Mouse (Mus musculus): ENCODE measurements around the gene Noto. TPM values are rescaled to one million over a fixed set of nuclear protein-coding genes. Genes with fewer than 3 reads are reported as not detected.
"Not testable (repeated sequence)": the region's sequence is repeated elsewhere in the genome, so short reads cannot be mapped to it uniquely, and the experiment has no call there.

The Noto gene
- polyA plus RNA-seq, 1 experiment from 2014 or later = not detected

- Histone ChIP-seq H3K36me3 (peaks cover 7% of the 10 kb centered on the region), H3K27me3 (replicated peaks) (no peaks in the 10 kb centered on the region), H3K9me3 (no peaks in the 10 kb centered on the region), H3K4me1 (replicated peaks) (no peaks in the 10 kb centered on the region), H3K4me3 (replicated peaks) (no peak overlapping the region), H3K4me2 (replicated peaks) (no peak overlapping the region), H3K9ac (no peak overlapping the region), H3K27ac (no peak overlapping the region)
- no peak for ATAC-seq
- WGBS = 88% methylated on average over 5 of the region's 5 CpGs
These were observed 10.2 kb downstream of the Noto start for GRCm38 (mm10) chr6:85433865-85434264.

DNA sequence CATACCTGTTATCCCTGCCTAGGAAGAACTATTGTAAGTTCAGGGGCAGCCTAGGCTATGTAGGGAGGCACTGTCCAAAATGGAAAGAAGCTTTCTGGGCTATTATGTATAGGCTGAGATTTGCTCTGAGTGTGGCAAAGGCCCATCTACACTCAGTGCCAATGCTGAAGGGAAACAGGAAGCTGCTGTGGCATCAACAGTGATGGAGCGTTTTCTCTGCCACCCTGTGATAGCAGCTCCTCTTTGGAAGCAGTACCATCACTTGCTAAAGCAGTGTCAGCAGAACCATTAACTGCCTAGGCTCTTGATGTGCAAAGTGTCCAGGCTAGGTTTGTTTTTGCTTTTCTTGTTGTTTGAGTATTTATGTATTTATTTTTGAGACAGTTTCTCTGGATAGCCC lies 12.5 kb downstream of the Noto start:
- Histone ChIP-seq H3K4me1 (replicated peaks) (no peaks in the 10 kb centered on the region), H3K4me2 (replicated peaks) (no peak overlapping the region), H3K27ac (no peak overlapping the region), H3K27me3 (replicated peaks) (no peaks in the 10 kb centered on the region), H3K9me3 (no peaks in the 10 kb centered on the region), H3K36me3 (peaks cover 19% of the 10 kb centered on the region), H3K4me3 (replicated peaks) (no peak overlapping the region), H3K9ac (no peak overlapping the region)
- no peak for ATAC-seq
- 81% methylated on average over 1 of the region's 1 CpGs for WGBS

DNA sequence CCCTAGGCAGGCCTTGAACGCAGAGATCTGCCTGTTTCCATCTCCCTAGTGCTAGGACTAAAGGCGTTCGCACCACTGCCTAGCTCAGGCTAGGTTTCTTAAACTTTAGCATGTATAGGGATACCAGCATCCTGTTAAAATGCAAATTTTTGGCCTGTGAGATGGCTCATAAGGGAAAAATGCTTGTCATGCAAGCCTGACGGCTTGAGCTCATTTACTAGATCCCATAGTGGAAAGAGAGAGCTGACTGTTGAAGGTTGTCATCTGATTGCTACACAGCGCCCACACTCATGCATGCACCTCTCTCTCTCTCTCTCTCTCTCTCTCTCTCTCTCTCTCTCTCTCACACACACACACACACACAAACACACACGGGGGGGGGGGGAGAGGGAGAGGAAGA lies 12.9 kb downstream of the Noto start:
- no peak for ATAC-seq
- 82% methylated on average over 6 of the region's 6 CpGs for WGBS
- Histone ChIP-seq H3K27me3 (replicated peaks) (no peaks in the 10 kb centered on the region), H3K36me3 (peaks cover 19% of the 10 kb centered on the region), H3K4me3 (replicated peaks) (no peak overlapping the region), H3K27ac (no peak overlapping the region), H3K9me3 (no peaks in the 10 kb centered on the region), H3K4me2 (replicated peaks) (no peak overlapping the region), H3K4me1 (replicated peaks) (no peaks in the 10 kb centered on the region), H3K9ac (no peak overlapping the region)

- H3K9me3 ChIP-seq = no peaks in the 10 kb centered on the region
- H3K36me3 ChIP-seq = peaks cover 30% of the 10 kb centered on the region
- no peak overlapping the region for H3K4me2 ChIP-seq (replicated peaks)
- no peaks in the 10 kb centered on the region for H3K4me1 ChIP-seq (replicated peaks)
- no peak for ATAC-seq
- H3K9ac ChIP-seq = no peak overlapping the region
- no peak overlapping the region for H3K4me3 ChIP-seq (replicated peaks)
- no peaks in the 10 kb centered on the region for H3K27me3 ChIP-seq (replicated peaks)
- WGBS = 91% methylated on average over 4 of the region's 4 CpGs
- H3K27ac ChIP-seq = no peak overlapping the region
These were observed 17.5 kb downstream of the Noto start for GRCm38 (mm10) chr6:85441142-85441541.

- Histone ChIP-seq H3K9me3 (no peaks in the 10 kb centered on the region), H3K4me1 (replicated peaks) (no peaks in the 10 kb centered on the region), H3K4me3 (replicated peaks) (no peak overlapping the region), H3K27ac (no peak overlapping the region), H3K27me3 (replicated peaks) (no peaks in the 10 kb centered on the region), H3K9ac (no peak overlapping the region), H3K36me3 (peaks cover 25% of the 10 kb centered on the region), H3K4me2 (replicated peaks) (no peak overlapping the region)
- ATAC-seq = peak; percentile 39; the same call in 1 of the 2 replicates
- WGBS = 75% methylated on average over 3 of the region's 3 CpGs
These were observed 20.0 kb downstream of the Noto start for GRCm38 (mm10) chr6:85443488-85444233.

DNA sequence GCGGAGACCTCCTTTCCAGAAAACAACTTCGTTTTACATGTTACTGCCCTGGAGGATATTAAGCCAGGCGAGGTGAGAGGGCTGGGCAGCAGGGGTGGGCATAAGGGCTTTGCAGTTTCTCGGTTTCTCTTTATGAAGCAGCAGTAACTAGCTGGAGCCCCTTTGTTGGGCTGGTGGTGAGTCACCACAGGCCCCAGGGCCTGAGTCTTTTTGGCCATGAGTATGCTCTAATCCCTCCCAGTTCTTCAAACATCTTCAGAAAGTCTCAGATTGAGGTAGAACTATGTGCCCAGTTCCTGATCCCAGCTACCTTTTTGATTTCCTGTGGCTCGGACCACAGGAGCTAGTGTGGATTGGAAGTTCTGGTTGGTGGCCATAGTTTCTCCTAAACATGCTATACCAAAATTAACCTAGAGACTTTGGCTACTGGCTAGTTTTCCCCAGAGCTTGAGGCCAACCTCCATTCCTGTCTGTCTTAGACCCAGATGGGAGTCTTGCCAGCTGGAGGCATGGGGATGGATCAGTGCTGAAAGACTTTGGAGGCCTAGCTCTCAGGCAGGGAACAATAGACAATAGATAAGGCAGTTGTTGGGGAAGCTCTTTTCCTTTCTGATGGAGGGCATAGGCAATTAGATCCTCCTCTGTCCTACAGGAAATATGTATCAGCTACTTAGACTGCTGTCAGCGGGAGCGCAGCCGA lies 20.7 kb downstream of the Noto start:
- Histone ChIP-seq H3K27ac (no peak overlapping the region), H3K4me3 (replicated peaks) (no peak overlapping the region), H3K4me2 (replicated peaks) (no peak overlapping the region), H3K4me1 (replicated peaks) (no peaks in the 10 kb centered on the region), H3K36me3 (peaks cover 21% of the 10 kb centered on the region; the same call in 1 of the 2 replicates), H3K27me3 (replicated peaks) (no peaks in the 10 kb centered on the region), H3K9ac (no peak overlapping the region), H3K9me3 (no peaks in the 10 kb centered on the region)
- 85% methylated on average over 8 of the region's 8 CpGs for WGBS
- ATAC-seq = no peak

DNA sequence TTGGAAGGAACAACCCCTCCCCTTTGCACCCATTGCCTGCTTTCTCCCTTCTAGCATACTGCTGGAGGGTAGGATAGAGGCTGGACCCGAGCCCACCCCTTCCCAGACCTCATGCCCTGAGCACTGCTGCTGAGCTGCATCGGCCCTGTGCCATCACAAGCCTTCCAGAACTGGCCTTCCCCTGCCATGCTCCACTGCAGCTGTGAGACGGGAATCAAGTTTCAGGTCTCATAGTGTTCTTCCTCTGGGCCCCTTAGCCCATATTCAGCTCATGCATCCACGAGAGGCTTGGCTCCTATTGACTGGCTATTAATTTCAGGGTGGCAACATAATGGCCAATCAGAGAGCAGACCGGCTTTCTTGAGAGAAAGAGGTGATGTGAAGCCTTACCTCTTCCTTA lies 21.6 kb downstream of the Noto start:
- Histone ChIP-seq H3K4me3 (replicated peaks) (no peak overlapping the region), H3K9me3 (no peaks in the 10 kb centered on the region), H3K36me3 (peaks cover 17% of the 10 kb centered on the region; the same call in 1 of the 2 replicates), H3K4me1 (replicated peaks) (no peaks in the 10 kb centered on the region), H3K27ac (no peak overlapping the region), H3K4me2 (replicated peaks) (no peak overlapping the region), H3K9ac (no peak overlapping the region), H3K27me3 (replicated peaks) (no peaks in the 10 kb centered on the region)
- WGBS = 85% methylated on average over 5 of the region's 5 CpGs
- no peak for ATAC-seq

- Histone ChIP-seq H3K9me3 (no peaks in the 10 kb centered on the region), H3K4me2 (replicated peaks) (no peak overlapping the region), H3K27me3 (replicated peaks) (no peaks in the 10 kb centered on the region), H3K36me3 (peaks cover 11% of the 10 kb centered on the region; the same call in 1 of the 2 replicates), H3K4me3 (replicated peaks) (no peak overlapping the region), H3K27ac (no peak overlapping the region), H3K4me1 (replicated peaks) (no peaks in the 10 kb centered on the region), H3K9ac (no peak overlapping the region)
- no peak for ATAC-seq
- 83% methylated on average over 6 of the region's 6 CpGs for WGBS
These were observed 23.7 kb downstream of the Noto start for GRCm38 (mm10) chr6:85447351-85447750.

DNA sequence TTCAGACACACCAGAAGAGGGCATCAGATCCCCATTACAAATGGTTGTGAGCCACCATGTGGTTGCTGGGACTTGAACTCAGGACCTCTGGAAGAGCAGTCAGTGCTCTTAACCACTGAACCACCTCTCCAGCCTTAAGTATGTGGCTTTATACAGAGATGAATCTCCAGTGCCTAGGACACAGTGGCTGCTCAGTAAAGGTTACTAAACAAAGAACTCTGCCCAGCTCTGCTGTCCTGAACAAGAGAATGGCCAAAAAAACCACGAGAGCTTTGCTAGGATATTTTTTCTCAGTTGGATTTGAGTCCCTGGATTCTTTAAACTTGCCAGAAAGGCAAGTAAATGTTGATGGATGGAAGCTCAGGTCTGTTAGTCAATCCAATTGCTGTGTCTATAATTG lies 26.5 kb downstream of the Noto start:
- Histone ChIP-seq H3K4me3 (replicated peaks) (peak overlapping the region; percentile 82; the same call in 1 of the 2 replicates), H3K9ac (0 out of 2 replicates have a peak overlapping the region, but pooled peaks have one; percentile 82), H3K4me1 (replicated peaks) (peaks cover 14% of the 10 kb centered on the region), H3K4me2 (replicated peaks) (peak overlapping the region; percentile 98)
- not testable (repeated sequence) for H3K27ac ChIP-seq; H3K9me3 ChIP-seq; ATAC-seq; H3K27me3 ChIP-seq (replicated peaks); H3K36me3 ChIP-seq
- 43% methylated on average over 1 of the region's 1 CpGs for WGBS

GRCm38 (mm10) chr6:85450697-85451663 lies 27.3 kb downstream of the Noto start, which contains the start of gene Cct7:
Gene Cct7, plus strand, starts transcription at chr6:85451514.
- H3K27ac ChIP-seq = peak within 1 kb of the TSS; percentile 94
- ATAC-seq = peak; percentile 96
- H3K4me1 ChIP-seq (replicated peaks) = peaks cover 19% of the 10 kb centered on the region
- peak within 1 kb of the TSS; percentile 98 for H3K4me2 ChIP-seq (replicated peaks)
- H3K27me3 ChIP-seq (replicated peaks) = no peaks in the 10 kb centered on the region
- H3K9ac ChIP-seq = peak within 1 kb of the TSS; percentile 82
- no peaks in the 10 kb centered on the region for H3K9me3 ChIP-seq
- H3K4me3 ChIP-seq (replicated peaks) = peak within 1 kb of the TSS; percentile 82
- 0 out of 2 replicates have a peak, but pooled peaks cover under 1% of the 10 kb centered on the region for H3K36me3 ChIP-seq
- 1% methylated on average over 96 of the region's 96 CpGs for WGBS

GRCm38 (mm10) chr6:85451664-85452410 lies 28.2 kb downstream of the Noto start, which contains the start of gene Pradc1:
Gene Pradc1, minus strand, starts transcription at chr6:85451970.
- Histone ChIP-seq H3K4me2 (replicated peaks) (peak within 1 kb of the TSS; percentile 98), H3K9me3 (no peaks in the 10 kb centered on the region), H3K9ac (peak within 1 kb of the TSS; percentile 82), H3K4me3 (replicated peaks) (peak within 1 kb of the TSS; percentile 82), H3K27me3 (replicated peaks) (no peaks in the 10 kb centered on the region), H3K27ac (peak within 1 kb of the TSS; percentile 94), H3K4me1 (replicated peaks) (peaks cover 27% of the 10 kb centered on the region), H3K36me3 (no peaks in the 10 kb centered on the region)
- under 1% methylated on average over 54 of the region's 54 CpGs for WGBS
- peak; percentile 91 for ATAC-seq
